Comparison of ENCODE assay signal across 1 mouse cellular context in the genomic region with DNA sequence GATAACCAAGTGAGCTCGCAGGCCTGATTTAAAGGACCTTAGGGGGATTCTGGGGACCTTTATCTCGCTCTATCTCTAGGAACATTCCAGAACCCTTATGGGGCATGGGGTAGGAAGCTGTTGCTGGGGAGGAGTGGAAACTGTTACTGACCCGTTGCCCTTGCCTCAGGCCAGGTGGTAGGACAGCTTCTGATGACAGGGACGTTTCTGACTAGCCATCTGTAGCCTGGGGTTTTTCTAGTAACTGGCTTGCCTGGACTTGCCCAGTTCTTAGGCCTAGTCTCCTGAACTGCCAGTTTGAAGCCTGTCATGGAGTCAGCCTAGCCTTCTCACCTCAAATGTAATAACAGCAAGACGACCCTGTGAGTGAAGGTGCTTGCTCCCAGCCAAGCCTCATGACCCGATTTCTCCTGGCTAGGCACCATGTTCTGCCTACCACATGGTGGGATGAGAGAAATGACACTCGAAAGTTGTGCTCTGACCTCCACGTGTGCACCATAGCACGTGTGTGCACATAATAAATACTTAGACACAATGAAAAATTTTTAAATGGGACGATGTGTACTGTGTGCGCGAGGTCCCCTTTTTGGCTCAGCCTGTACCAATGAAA.
TF ChIP-seq lines count a peak whose summit lies in the region.

No protein-coding gene starts in this region.

TF ChIP-seq in CH12.LX, 34 proteins besides CTCF, POLR2A, EP300 and RAD21:
- TF ChIP-seq ZC3H11A (IDR thresholded peaks at IDR 0.05; ENCODE audit: low read depth, low read length), result no peak
- no peak for TF ChIP-seq ELF1 (IDR thresholded peaks at IDR 0.05; ENCODE audit: low read depth, low read length)
- 0 out of 2 replicates have a peak, but pooled peaks have one; percentile 38 for TF ChIP-seq USF2 (conservative IDR thresholded peaks at IDR 0.05; ENCODE audit: low read depth, low read length)
- TF ChIP-seq MAX (IDR thresholded peaks at IDR 0.05; ENCODE audit: low read length), result peak; percentile 90
- no peak for TF ChIP-seq ZMIZ1 (IDR thresholded peaks at IDR 0.05; ENCODE audit: low read depth, low read length)
- TF ChIP-seq TBP (conservative IDR thresholded peaks at IDR 0.05; ENCODE audit: low read depth, low read length), result peak; percentile 75
- no peak for TF ChIP-seq E2F4 (IDR thresholded peaks at IDR 0.05; ENCODE audit: insufficient replicate concordance, low read depth, low read length)
- peak; percentile 51; the same call in 1 of the 2 replicates for TF ChIP-seq MXI1 (IDR thresholded peaks at IDR 0.05; ENCODE audit: low read depth, low read length)
- TF ChIP-seq BHLHE40 (IDR thresholded peaks at IDR 0.05; ENCODE audit: low read depth, low read length), result peak; percentile 64
- TF ChIP-seq SIN3A (IDR thresholded peaks at IDR 0.05; ENCODE audit: low read length), result peak; percentile 40; the same call in 1 of the 2 replicates
- peak; percentile 88 for TF ChIP-seq MEF2A (IDR thresholded peaks at IDR 0.05; ENCODE audit: borderline replicate concordance, low read depth, low read length)
- TF ChIP-seq CHD2 (IDR thresholded peaks at IDR 0.05; ENCODE audit: low read length), result no peak; the same call in 1 of the 2 replicates
- no peak; the same call in 1 of the 2 replicates for TF ChIP-seq SMC3 (IDR thresholded peaks at IDR 0.05; ENCODE audit: low read depth, low read length)
- TF ChIP-seq JUND (conservative IDR thresholded peaks at IDR 0.05; ENCODE audit: low read depth, low read length), result no peak
- peak; percentile 92 for TF ChIP-seq IRF4 (IDR thresholded peaks at IDR 0.05; ENCODE audit: low read depth, low read length)
- TF ChIP-seq NELFE (IDR thresholded peaks at IDR 0.05; ENCODE audit: low read depth, low read length), result no peak
- no peak for TF ChIP-seq GABPA (IDR thresholded peaks at IDR 0.05; ENCODE audit: insufficient replicate concordance, low read depth, low read length)
- no peak for TF ChIP-seq USF1 (IDR thresholded peaks at IDR 0.05; ENCODE audit: low read depth, low read length)
- peak; percentile 100 for TF ChIP-seq TCF12 (IDR thresholded peaks at IDR 0.05; ENCODE audit: low read depth, low read length)
- no peak for TF ChIP-seq POLR2AphosphoS2 (IDR thresholded peaks at IDR 0.05; ENCODE audit: low read depth, low read length)
- TF ChIP-seq MAZ (IDR thresholded peaks at IDR 0.05; ENCODE audit: low read depth, low read length), result no peak; the same call in 1 of the 2 replicates
- TF ChIP-seq MYC (IDR thresholded peaks at IDR 0.05; ENCODE audit: low read depth, low read length), result peak; percentile 83
- peak; percentile 15; the same call in 1 of the 2 replicates for TF ChIP-seq JUN (IDR thresholded peaks at IDR 0.05; ENCODE audit: insufficient read depth, low read depth, low read length)
- peak; percentile 33 for TF ChIP-seq NRF1 (IDR thresholded peaks at IDR 0.05; ENCODE audit: low read depth, low read length)
- TF ChIP-seq CHD1 (IDR thresholded peaks at IDR 0.05; ENCODE audit: low read depth, low read length), result peak; percentile 100
- TF ChIP-seq PAX5 (IDR thresholded peaks at IDR 0.05; ENCODE audit: low read length), result no peak
- peak; percentile 43 for TF ChIP-seq HCFC1 (IDR thresholded peaks at IDR 0.05; ENCODE audit: low read depth, low read length)
- TF ChIP-seq MAFK (IDR thresholded peaks at IDR 0.05; ENCODE audit: insufficient replicate concordance, low read length), result no peak
- no peak; the same call in 1 of the 2 replicates for TF ChIP-seq ZKSCAN1 (IDR thresholded peaks at IDR 0.05; ENCODE audit: borderline replicate concordance, low read depth, low read length)
- TF ChIP-seq KAT2A (IDR thresholded peaks at IDR 0.05; ENCODE audit: insufficient replicate concordance, low read length), result no peak
- peak; percentile 90 for TF ChIP-seq ETS1 (conservative IDR thresholded peaks at IDR 0.05; ENCODE audit: low read depth, low read length)
- no peak for TF ChIP-seq RCOR1 (conservative IDR thresholded peaks at IDR 0.05; ENCODE audit: low read depth, low read length)
- TF ChIP-seq UBTF (IDR thresholded peaks at IDR 0.05; ENCODE audit: low read depth, low read length), result no peak
